Mouse (Mus musculus): ENCODE results near the gene Large2. TPM values are rescaled to one million over a fixed set of nuclear protein-coding genes. Genes with fewer than 3 reads are reported as not detected.

Large2 gene
- total and polyA plus RNA-seq, 3 experiments = 0.19 to 1.5 (median 0.89) TPM

GRCm38 (mm10) chr2:92360186-92360823 is 14.4 kb downstream of the Large2 start:
- H3K4me2 ChIP-seq (ENCODE audit: insufficient read depth, low read depth, poor library complexity, severe bottlenecking) = no peak overlapping the region
- TF ChIP-seq IRF4 (IDR thresholded peaks at IDR 0.05; ENCODE audit: low read depth, low read length) (no peak), MXI1 (IDR thresholded peaks at IDR 0.05; ENCODE audit: low read depth, low read length) (no peak), MEF2A (IDR thresholded peaks at IDR 0.05; ENCODE audit: borderline replicate concordance, low read depth, low read length) (no peak), CTCF (conservative IDR thresholded peaks at IDR 0.05 in 1 of 2, IDR thresholded peaks at IDR 0.05 in 1 of 2; ENCODE audit: low read depth in 2 of 2, low read length in 2 of 2) (no peak), EP300 (IDR thresholded peaks at IDR 0.05; ENCODE audit: low read length) (no peak), TCF12 (IDR thresholded peaks at IDR 0.05; ENCODE audit: low read depth, low read length) (no peak)
- H3K79me2 ChIP-seq (replicated peaks; ENCODE audit: control insufficient read depth, extremely low read depth, insufficient read depth, poor library complexity, severe bottlenecking) = no peaks in the 10 kb centered on the region
- H3K36me3 ChIP-seq (replicated peaks in 1 of 2; ENCODE audit: control insufficient read depth in 1 of 2, insufficient read depth in 1 of 2, low read length in 1 of 2) = peaks cover 57 to 86% of the 10 kb centered on the region in 2 experiments
- no peaks in the 10 kb centered on the region for H3K27me3 ChIP-seq (replicated peaks)
- in situ Hi-C loops (cut with MboI; ENCODE audit: low pct_ligation_motif_present, low pct_unique_long_range_greater_than_20kb, low sequenced_read_pairs) (no loop called here), dilution Hi-C loops (cut with MboI; ENCODE audit: extremely low pct_ligation_motif_present, extremely low pct_unique_long_range_greater_than_20kb, low sequenced_read_pairs) (no loop called here)
- H3K27ac ChIP-seq (ENCODE audit: insufficient read depth, low read depth) = no peak overlapping the region
- H3K9ac ChIP-seq (ENCODE audit: insufficient read depth, low read depth) = no peak overlapping the region
- H3K9me3 ChIP-seq (replicated peaks; ENCODE audit: low read length) = no peaks in the 10 kb centered on the region
- DNase-seq (ENCODE audit: extremely low read depth) = no peak
- no peak overlapping the region for H3K4me3 ChIP-seq (replicated peaks in 1 of 3; ENCODE audit: low read depth in 2 of 3, low read length in 2 of 3, poor library complexity in 1 of 3)
- H3K4me1 ChIP-seq (ENCODE audit: control insufficient read depth in 1 of 2, insufficient read depth in 2 of 2) = no peaks in the 10 kb centered on the region

DNA sequence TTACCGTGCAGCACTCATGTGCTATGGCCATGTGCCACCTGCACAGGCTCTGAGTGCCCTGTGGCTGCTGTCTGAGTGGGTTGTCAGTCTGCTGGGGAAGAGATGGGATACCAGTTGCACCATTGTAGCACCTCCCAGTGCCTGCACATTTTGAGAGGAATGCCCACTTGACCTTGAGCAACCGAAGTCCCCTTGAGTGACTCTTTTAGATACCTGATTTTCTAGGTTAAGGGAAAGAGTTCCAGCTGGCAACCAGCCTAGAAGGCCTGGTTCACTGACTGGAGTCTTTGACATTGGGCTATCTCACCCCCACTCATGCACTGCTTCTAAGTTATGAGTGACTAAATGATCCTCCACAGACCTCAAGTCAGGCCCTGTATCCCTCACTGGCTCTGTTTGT is 15.4 kb downstream of the Large2 start:
- Histone ChIP-seq H3K4me1 (ENCODE audit: control insufficient read depth in 1 of 2, insufficient read depth in 2 of 2) (no peaks in the 10 kb centered on the region), H3K36me3 (replicated peaks in 1 of 2; ENCODE audit: control insufficient read depth in 1 of 2, insufficient read depth in 1 of 2, low read length in 1 of 2) (peaks cover 57 to 91% of the 10 kb centered on the region in 2 experiments), H3K27me3 (replicated peaks) (no peaks in the 10 kb centered on the region), H3K9ac (ENCODE audit: insufficient read depth, low read depth) (no peak overlapping the region), H3K4me3 (replicated peaks in 1 of 3; ENCODE audit: low read depth in 2 of 3, low read length in 2 of 3, poor library complexity in 1 of 3) (no peak overlapping the region), H3K9me3 (replicated peaks; ENCODE audit: low read length) (no peaks in the 10 kb centered on the region), H3K4me2 (ENCODE audit: insufficient read depth, low read depth, poor library complexity, severe bottlenecking) (no peak overlapping the region), H3K27ac (ENCODE audit: insufficient read depth, low read depth) (no peak overlapping the region), H3K79me2 (replicated peaks; ENCODE audit: control insufficient read depth, extremely low read depth, insufficient read depth, poor library complexity, severe bottlenecking) (no peaks in the 10 kb centered on the region)
- dilution Hi-C loops (cut with MboI; ENCODE audit: extremely low pct_ligation_motif_present, extremely low pct_unique_long_range_greater_than_20kb, low sequenced_read_pairs) (no loop called here), in situ Hi-C loops (cut with MboI; ENCODE audit: low pct_ligation_motif_present, low pct_unique_long_range_greater_than_20kb, low sequenced_read_pairs) (no loop called here)
- no peak for DNase-seq (ENCODE audit: extremely low read depth)
- no peak for TF ChIP-seq MEF2A (IDR thresholded peaks at IDR 0.05; ENCODE audit: borderline replicate concordance, low read depth, low read length)
- TF ChIP-seq JUN (IDR thresholded peaks at IDR 0.05; ENCODE audit: insufficient read depth, low read depth, low read length) = no peak
- no peak for TF ChIP-seq CHD1 (IDR thresholded peaks at IDR 0.05; ENCODE audit: low read depth, low read length)
- TF ChIP-seq CHD2 (IDR thresholded peaks at IDR 0.05; ENCODE audit: low read length) = no peak
- no peak for TF ChIP-seq ZMIZ1 (IDR thresholded peaks at IDR 0.05; ENCODE audit: low read depth, low read length)
- no peak for TF ChIP-seq MAX (IDR thresholded peaks at IDR 0.05; ENCODE audit: low read length)
- no peak for TF ChIP-seq RAD21 (IDR thresholded peaks at IDR 0.05; ENCODE audit: low read depth, low read length)
- TF ChIP-seq RCOR1 (conservative IDR thresholded peaks at IDR 0.05; ENCODE audit: low read depth, low read length) = no peak
- no peak for TF ChIP-seq KAT2A (IDR thresholded peaks at IDR 0.05; ENCODE audit: insufficient replicate concordance, low read length)
- TF ChIP-seq TBP (conservative IDR thresholded peaks at IDR 0.05; ENCODE audit: low read depth, low read length) = no peak
- TF ChIP-seq E2F4 (IDR thresholded peaks at IDR 0.05; ENCODE audit: insufficient replicate concordance, low read depth, low read length) = no peak
